Mouse (Mus musculus): Measurements from ENCODE around the gene Hunk. TPM values are rescaled to one million over a fixed set of nuclear protein-coding genes. Genes with fewer than 3 reads are reported as not detected.
A peak's percentile ranks its signal among the peaks of the same experiment; 100 is the strongest.

The Hunk gene
- polyA plus RNA-seq, 1 experiment from 2014 or later = 15.0 TPM

DNA sequence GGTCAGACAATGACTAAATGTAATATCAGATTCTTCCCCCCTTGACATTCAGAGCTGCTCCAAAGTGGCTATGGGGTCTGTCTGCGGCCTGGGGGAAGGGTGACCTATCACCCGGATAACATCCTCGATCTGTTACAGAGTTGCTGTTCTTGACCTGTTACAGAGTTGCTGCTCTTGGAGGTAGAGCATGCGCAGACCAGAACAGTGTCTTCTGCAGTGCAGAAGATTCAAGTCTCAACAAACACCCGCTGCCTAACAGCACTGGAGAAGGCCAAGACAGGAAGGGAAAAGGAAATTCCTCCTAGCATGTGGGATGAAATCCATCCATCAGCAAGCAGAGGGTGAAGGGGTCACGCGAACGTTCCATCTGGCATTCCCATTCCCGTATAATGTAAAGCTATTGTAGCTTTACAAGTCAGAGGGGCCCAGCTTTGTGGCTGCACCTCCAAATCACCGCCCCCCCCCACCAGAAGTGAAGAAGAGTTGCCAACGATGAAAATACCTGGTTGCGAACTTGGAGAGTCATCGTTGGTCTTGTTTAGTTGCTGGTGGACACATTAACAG lies 133.0 kb downstream of the Hunk start:
- no peaks in the 10 kb centered on the region for H3K27me3 ChIP-seq

DNA sequence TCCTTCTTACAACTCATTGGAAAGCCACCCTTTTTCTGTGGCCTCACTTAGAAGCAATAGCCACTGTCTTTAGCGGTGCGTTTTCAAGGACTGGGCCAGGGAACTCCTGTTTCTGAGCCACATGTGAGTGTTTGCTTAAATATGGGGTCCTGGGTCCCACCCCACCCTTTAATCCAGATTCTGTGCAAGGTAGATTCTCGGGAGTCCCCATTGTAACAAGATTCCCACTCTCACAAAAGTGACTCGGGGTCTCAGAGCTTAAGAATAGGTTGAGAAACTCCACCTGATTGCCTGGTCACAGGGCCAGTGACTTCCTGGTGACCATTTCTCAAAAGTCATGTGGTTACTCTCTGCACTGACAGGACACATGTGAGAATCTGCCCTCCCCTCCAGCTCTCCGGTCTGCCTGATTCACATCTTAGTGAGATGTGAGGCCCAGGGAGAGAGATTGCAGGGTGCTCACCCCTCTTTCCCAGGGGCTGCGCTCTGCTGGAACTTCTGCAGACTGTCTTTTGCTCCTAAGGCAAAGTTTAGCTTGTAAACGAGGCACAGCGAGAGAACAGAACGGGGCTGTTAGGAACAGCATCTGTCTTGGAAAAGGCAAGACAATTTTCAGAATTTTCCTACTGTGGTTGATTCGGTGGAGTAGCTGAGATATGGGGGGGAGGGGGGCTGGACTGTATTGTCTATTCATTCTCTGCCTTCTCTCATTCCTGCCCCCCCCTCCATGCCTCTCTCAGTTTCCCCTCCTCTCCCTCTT lies 135.6 kb downstream of the Hunk start:
- H3K9me3 ChIP-seq = no peaks in the 10 kb centered on the region
- no peaks in the 10 kb centered on the region for H3K27me3 ChIP-seq
- no peak overlapping the region for H3K4me3 ChIP-seq
- H3K4me2 ChIP-seq (replicated peaks) = peak overlapping the region; percentile 23
- peak; percentile 39 for ATAC-seq (ENCODE audit: low FRiP score, low read depth)
- no peak overlapping the region for H3K9ac ChIP-seq (replicated peaks)
- 8% methylated on average over 10 of the region's 10 CpGs for WGBS
- no peaks in the 10 kb centered on the region for H3K36me3 ChIP-seq
- H3K27ac ChIP-seq (replicated peaks) = peak overlapping the region; percentile 77
- peaks cover 26% of the 10 kb centered on the region for H3K4me1 ChIP-seq

More for the DNA sequence above, 133.0 kb downstream of the Hunk start:
- H3K36me3 ChIP-seq = no peaks in the 10 kb centered on the region
- ATAC-seq (ENCODE audit: low FRiP score, low read depth) = no peak
- H3K9ac ChIP-seq (replicated peaks) = no peak overlapping the region
- 87% methylated on average over 13 of the region's 13 CpGs for WGBS
- H3K27ac ChIP-seq (replicated peaks) = no peak overlapping the region
- H3K9me3 ChIP-seq = no peaks in the 10 kb centered on the region
- H3K4me3 ChIP-seq = no peak overlapping the region
- peaks cover 26% of the 10 kb centered on the region for H3K4me1 ChIP-seq
- no peak overlapping the region for H3K4me2 ChIP-seq (replicated peaks)

GRCm38 (mm10) chr16:90521951-90522255 lies 136.1 kb downstream of the Hunk start:
- Histone ChIP-seq H3K27ac (replicated peaks) (peak overlapping the region; percentile 77), H3K4me2 (replicated peaks) (peak overlapping the region; percentile 23), H3K9ac (replicated peaks) (no peak overlapping the region), H3K9me3 (no peaks in the 10 kb centered on the region), H3K4me3 (no peak overlapping the region), H3K36me3 (no peaks in the 10 kb centered on the region), H3K4me1 (peaks cover 26% of the 10 kb centered on the region), H3K27me3 (no peaks in the 10 kb centered on the region)
- peak; percentile 93 for ATAC-seq (ENCODE audit: low FRiP score, low read depth)
- WGBS = 9% methylated on average over 3 of the region's 3 CpGs

DNA sequence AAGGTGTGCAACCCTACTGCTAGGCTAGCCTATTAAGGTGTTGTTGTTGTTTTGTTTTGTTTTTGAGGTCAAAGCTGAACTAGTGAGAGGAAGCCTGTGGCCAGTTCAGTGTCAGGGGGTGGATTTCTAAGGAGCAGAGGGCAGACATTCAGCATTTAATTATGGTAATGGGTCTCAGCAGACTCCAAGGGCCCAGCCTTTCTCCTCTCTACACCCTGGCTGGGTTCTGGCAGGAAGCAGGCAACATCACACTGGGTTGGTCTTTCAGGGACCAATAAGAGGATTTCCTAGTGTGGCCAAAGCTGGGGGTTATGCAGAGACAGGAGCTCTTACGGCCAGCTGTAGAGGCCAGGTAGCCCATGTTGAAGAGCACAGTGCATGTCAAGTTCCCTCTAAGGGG lies 136.8 kb downstream of the Hunk start:
- Histone ChIP-seq H3K27ac (replicated peaks) (peak overlapping the region; percentile 70), H3K27me3 (no peaks in the 10 kb centered on the region), H3K4me2 (replicated peaks) (no peak overlapping the region), H3K36me3 (no peaks in the 10 kb centered on the region), H3K9me3 (no peaks in the 10 kb centered on the region), H3K4me1 (peaks cover 26% of the 10 kb centered on the region), H3K9ac (replicated peaks) (no peak overlapping the region), H3K4me3 (no peak overlapping the region)
- 13% methylated on average over 1 of the region's 1 CpGs for WGBS
- ATAC-seq (ENCODE audit: low FRiP score, low read depth) = peak; percentile 9; the same call in 1 of the 2 replicates

- H3K27me3 ChIP-seq = no peaks in the 10 kb centered on the region
- no peak for ATAC-seq (ENCODE audit: low FRiP score, low read depth)
- peak overlapping the region; percentile 70; the same call in 1 of the 2 replicates for H3K27ac ChIP-seq (replicated peaks)
- no peak overlapping the region for H3K9ac ChIP-seq (replicated peaks)
- WGBS = 36% methylated on average over 6 of the region's 6 CpGs
- no peaks in the 10 kb centered on the region for H3K9me3 ChIP-seq
- H3K4me3 ChIP-seq = no peak overlapping the region
- no peaks in the 10 kb centered on the region for H3K36me3 ChIP-seq
- no peak overlapping the region for H3K4me2 ChIP-seq (replicated peaks)
- peaks cover 26% of the 10 kb centered on the region for H3K4me1 ChIP-seq
Measured at GRCm38 (mm10) chr16:90523373-90523772, 137.6 kb downstream of the Hunk start.

GRCm38 (mm10) chr16:90523894-90524293 lies 138.1 kb downstream of the Hunk start:
- no peak for ATAC-seq (ENCODE audit: low FRiP score, low read depth)
- Histone ChIP-seq H3K27ac (replicated peaks) (no peak overlapping the region), H3K27me3 (no peaks in the 10 kb centered on the region), H3K4me1 (peaks cover 24% of the 10 kb centered on the region), H3K4me2 (replicated peaks) (no peak overlapping the region), H3K9me3 (no peaks in the 10 kb centered on the region), H3K36me3 (no peaks in the 10 kb centered on the region), H3K9ac (replicated peaks) (no peak overlapping the region), H3K4me3 (no peak overlapping the region)
- 95% methylated on average over 18 of the region's 18 CpGs for WGBS

DNA sequence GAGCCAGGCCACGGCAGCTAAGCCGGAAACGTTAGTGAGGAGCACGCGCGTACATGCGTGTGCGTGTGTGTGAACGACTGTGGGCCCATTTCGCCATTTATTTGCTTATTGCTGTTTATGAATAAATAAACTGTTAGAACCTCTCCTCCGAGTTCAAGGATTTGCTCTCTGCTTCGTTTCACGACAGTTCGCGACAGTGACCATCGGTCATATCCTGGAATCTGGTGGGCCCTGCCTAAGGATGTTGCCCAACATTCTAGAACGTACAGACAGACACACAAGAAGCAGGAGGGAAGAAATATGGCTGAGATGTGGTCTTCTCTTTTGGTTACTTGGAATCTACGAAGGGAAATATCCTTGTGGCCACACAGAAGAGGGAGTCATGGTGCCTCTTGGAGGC lies 138.6 kb downstream of the Hunk start:
- no peak overlapping the region for H3K9ac ChIP-seq (replicated peaks)
- no peaks in the 10 kb centered on the region for H3K36me3 ChIP-seq
- no peaks in the 10 kb centered on the region for H3K27me3 ChIP-seq
- peaks cover 24% of the 10 kb centered on the region for H3K4me1 ChIP-seq
- H3K4me3 ChIP-seq = no peak overlapping the region
- no peak overlapping the region for H3K4me2 ChIP-seq (replicated peaks)
- ATAC-seq (ENCODE audit: low FRiP score, low read depth) = no peak
- 98% methylated on average over 18 of the region's 18 CpGs for WGBS
- no peak overlapping the region for H3K27ac ChIP-seq (replicated peaks)
- no peaks in the 10 kb centered on the region for H3K9me3 ChIP-seq

- H3K9me3 ChIP-seq = no peaks in the 10 kb centered on the region
- ATAC-seq (ENCODE audit: low FRiP score, low read depth) = no peak
- H3K9ac ChIP-seq (replicated peaks) = no peak overlapping the region
- 64% methylated on average over 10 of the region's 10 CpGs for WGBS
- H3K4me2 ChIP-seq (replicated peaks) = no peak overlapping the region
- no peaks in the 10 kb centered on the region for H3K36me3 ChIP-seq
- H3K4me3 ChIP-seq = no peak overlapping the region
- H3K27me3 ChIP-seq = no peaks in the 10 kb centered on the region
- H3K4me1 ChIP-seq = no peaks in the 10 kb centered on the region
- H3K27ac ChIP-seq (replicated peaks) = no peak overlapping the region
Measured at GRCm38 (mm10) chr16:90533119-90533673, 147.4 kb downstream of the Hunk start.

DNA sequence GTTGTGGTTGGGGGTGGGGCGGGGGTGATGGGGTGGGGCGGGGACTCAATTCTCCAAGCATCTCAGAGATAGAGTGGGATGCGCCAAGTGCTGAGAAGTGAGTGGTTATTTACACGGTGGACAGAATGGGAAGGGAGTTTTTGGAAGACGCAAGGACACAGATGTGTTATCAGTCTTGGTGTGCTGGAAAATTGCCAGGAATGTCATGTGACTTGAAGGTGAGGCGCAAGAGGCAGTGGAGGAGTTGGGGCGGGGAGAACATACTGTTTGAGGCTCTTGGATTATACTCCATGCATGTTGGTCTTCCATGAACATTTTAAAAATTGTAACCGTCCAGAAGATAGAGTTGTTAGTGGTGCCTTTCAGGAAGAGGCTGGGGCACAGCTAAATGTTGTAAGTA lies 148.8 kb downstream of the Hunk start:
- 90% methylated on average over 8 of the region's 8 CpGs for WGBS
- Histone ChIP-seq H3K4me2 (replicated peaks) (no peak overlapping the region), H3K9ac (replicated peaks) (no peak overlapping the region), H3K27me3 (no peaks in the 10 kb centered on the region), H3K27ac (replicated peaks) (no peak overlapping the region), H3K4me3 (no peak overlapping the region), H3K9me3 (no peaks in the 10 kb centered on the region), H3K4me1 (no peaks in the 10 kb centered on the region), H3K36me3 (no peaks in the 10 kb centered on the region)
- ATAC-seq (ENCODE audit: low FRiP score, low read depth) = no peak

DNA sequence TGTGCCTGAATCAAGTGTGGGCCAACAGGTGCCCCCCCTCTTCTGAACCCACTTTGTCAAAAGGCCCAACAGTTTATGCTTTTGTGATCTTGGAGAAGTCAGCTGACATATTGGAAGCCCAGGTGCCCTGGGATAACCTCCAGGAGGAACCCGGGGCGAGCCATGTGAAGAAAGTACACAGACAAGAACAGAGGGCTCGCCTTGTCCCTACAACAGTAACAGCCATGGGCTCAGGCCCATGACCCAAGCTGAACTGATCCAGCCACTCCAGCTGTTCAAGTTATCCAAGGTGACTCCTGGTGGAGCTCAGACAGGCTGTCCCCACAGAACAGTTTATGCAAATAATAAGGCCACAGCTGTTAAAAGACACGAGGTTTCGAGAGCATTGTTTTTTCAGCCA lies 153.1 kb downstream of the Hunk start:
- Histone ChIP-seq H3K27me3 (no peaks in the 10 kb centered on the region), H3K4me3 (no peak overlapping the region), H3K36me3 (no peaks in the 10 kb centered on the region), H3K27ac (replicated peaks) (no peak overlapping the region), H3K4me1 (no peaks in the 10 kb centered on the region), H3K4me2 (replicated peaks) (no peak overlapping the region), H3K9ac (replicated peaks) (no peak overlapping the region), H3K9me3 (no peaks in the 10 kb centered on the region)
- 80% methylated on average over 5 of the region's 5 CpGs for WGBS
- no peak for ATAC-seq (ENCODE audit: low FRiP score, low read depth)

DNA sequence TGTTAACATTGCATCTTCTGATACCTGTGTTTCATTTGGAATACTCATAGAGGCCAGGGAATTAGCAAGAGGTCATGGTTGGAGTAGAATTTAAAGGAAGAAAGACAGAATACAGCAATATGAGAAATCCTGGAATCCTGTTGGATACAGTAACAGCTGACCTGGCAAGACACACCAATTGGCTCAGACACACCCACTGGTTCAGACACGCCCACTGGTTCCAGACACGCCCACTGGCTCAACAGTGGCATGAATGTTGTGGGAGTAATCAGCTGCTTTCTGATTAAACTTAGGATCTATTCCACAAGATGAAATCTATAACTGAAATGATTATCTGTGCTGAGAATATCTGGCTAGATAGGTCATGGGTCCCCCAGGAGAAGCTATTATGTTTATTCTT lies 155.4 kb downstream of the Hunk start:
- Histone ChIP-seq H3K27me3 (no peaks in the 10 kb centered on the region), H3K9me3 (no peaks in the 10 kb centered on the region), H3K4me3 (no peak overlapping the region), H3K36me3 (no peaks in the 10 kb centered on the region), H3K4me2 (replicated peaks) (no peak overlapping the region), H3K9ac (replicated peaks) (no peak overlapping the region), H3K4me1 (peaks cover 7% of the 10 kb centered on the region), H3K27ac (replicated peaks) (no peak overlapping the region)
- no peak for ATAC-seq (ENCODE audit: low FRiP score, low read depth)
- 76% methylated on average over 2 of the region's 2 CpGs for WGBS

GRCm38 (mm10) chr16:90542383-90542782 lies 156.6 kb downstream of the Hunk start:
- no peak for ATAC-seq (ENCODE audit: low FRiP score, low read depth)
- no peak overlapping the region for H3K4me3 ChIP-seq
- no peak overlapping the region for H3K27ac ChIP-seq (replicated peaks)
- 69% methylated on average over 10 of the region's 10 CpGs for WGBS
- peaks cover 8% of the 10 kb centered on the region for H3K4me1 ChIP-seq
- H3K9ac ChIP-seq (replicated peaks) = no peak overlapping the region
- H3K27me3 ChIP-seq = no peaks in the 10 kb centered on the region
- no peaks in the 10 kb centered on the region for H3K9me3 ChIP-seq
- no peaks in the 10 kb centered on the region for H3K36me3 ChIP-seq
- no peak overlapping the region for H3K4me2 ChIP-seq (replicated peaks)

Data from midbrain, embryonic 12.5 days (tissue).